Mouse (Mus musculus) stomach, embryonic 16.5 days (tissue): ENCODE measurements around the gene Cep170. TPM values are rescaled to one million over a fixed set of nuclear protein-coding genes. Genes with fewer than 3 reads are reported as not detected.

ENCODE experiments used
- ATAC-seq: fragments of 200-750 bp; cut with Nextera tagmentation; 2 replicates; pipeline ENCODE4 v1.8.0; 2017; ENCODE audit warnings: moderate number of reproducible peaks, moderate TSS enrichment; ENCODE audit not compliant: insufficient read depth, low FRiP score
- H3K27ac ChIP-seq: fragments of 300-500 bp; sonication (generic); 2 replicates; pipeline ENCODE4 v1.5.1; 2014; ENCODE audit warnings: low read length
- H3K27me3 ChIP-seq: fragments of 300-500 bp; sonication (generic); 2 replicates; pipeline ENCODE4 v1.6.1; 2014; ENCODE audit warnings: low read length, control low read depth, mixed read lengths; ENCODE audit not compliant: control insufficient read depth, insufficient read depth
- H3K36me3 ChIP-seq: fragments of 300-500 bp; sonication (generic); 2 replicates; pipeline ENCODE4 v1.6.1; 2014; ENCODE audit warnings: low read length; ENCODE audit not compliant: control insufficient read depth, insufficient read depth
- H3K4me1 ChIP-seq: fragments of 300-500 bp; sonication (generic); 2 replicates; pipeline ENCODE4 v1.6.1; 2014; ENCODE audit warnings: low read length, control low read depth, mixed read lengths; ENCODE audit not compliant: control insufficient read depth, insufficient read depth
- H3K4me2 ChIP-seq: fragments of 300-500 bp; sonication (generic); 2 replicates; pipeline ENCODE4 v1.6.1; 2014; ENCODE audit warnings: low read depth, low read length, mixed read lengths
- H3K4me3 ChIP-seq: fragments of 300-500 bp; sonication (generic); replicated peaks from 2 replicates; pipeline ENCODE4 v1.5.1; 2014; ENCODE audit warnings: mild to moderate bottlenecking, low read length
- H3K9ac ChIP-seq: fragments of 300-500 bp; sonication (generic); 2 replicates; pipeline ENCODE4 v1.6.1; 2014; ENCODE audit warnings: low read length
- H3K9me3 ChIP-seq: fragments of 300-500 bp; sonication (generic); replicated peaks from 2 replicates; pipeline ENCODE4 v1.6.1; 2016; ENCODE audit warnings: low read length, control low read depth; ENCODE audit not compliant: control insufficient read depth
- WGBS: fragments of 180-500 bp; shearing (Covaris S2); extraction: QIAGEN DNeasy Blood & Tissue Kit; methylation state at CpG from one replicate; pipeline ENCODE4 v1.1.7; 2014; 5-methylcytosine and 5-hydroxymethylcytosine counted together
- polyA plus RNA-seq: library from polyadenylated mRNA; unstranded; fragments of >200 nt; fragmentation: Nextera tagmentation; extraction: Ambion mirVana; gene quantifications from 2 replicates; pipeline ENCODE4 v1.2.1, GENCODE M21; 2015

The Cep170 gene
- polyA plus RNA-seq, 1 experiment from 2014 or later: 16.0 TPM

- H3K36me3 ChIP-seq: no peaks in the 10 kb centered on the region
- H3K27me3 ChIP-seq: no peaks in the 10 kb centered on the region
- no peak overlapping the region for H3K4me2 ChIP-seq
- H3K4me1 ChIP-seq: peaks cover 15% of the 10 kb centered on the region
- WGBS: 88% methylated on average over 4 of the region's 4 CpGs
- no peak overlapping the region for H3K27ac ChIP-seq
- no peaks in the 10 kb centered on the region for H3K9me3 ChIP-seq
- no peak overlapping the region for H3K4me3 ChIP-seq
- H3K9ac ChIP-seq: no peak overlapping the region
- no peak for ATAC-seq
These were observed 2.9 kb upstream of the Cep170 start for GRCm38 (mm10) chr1:176816728-176817127.

DNA sequence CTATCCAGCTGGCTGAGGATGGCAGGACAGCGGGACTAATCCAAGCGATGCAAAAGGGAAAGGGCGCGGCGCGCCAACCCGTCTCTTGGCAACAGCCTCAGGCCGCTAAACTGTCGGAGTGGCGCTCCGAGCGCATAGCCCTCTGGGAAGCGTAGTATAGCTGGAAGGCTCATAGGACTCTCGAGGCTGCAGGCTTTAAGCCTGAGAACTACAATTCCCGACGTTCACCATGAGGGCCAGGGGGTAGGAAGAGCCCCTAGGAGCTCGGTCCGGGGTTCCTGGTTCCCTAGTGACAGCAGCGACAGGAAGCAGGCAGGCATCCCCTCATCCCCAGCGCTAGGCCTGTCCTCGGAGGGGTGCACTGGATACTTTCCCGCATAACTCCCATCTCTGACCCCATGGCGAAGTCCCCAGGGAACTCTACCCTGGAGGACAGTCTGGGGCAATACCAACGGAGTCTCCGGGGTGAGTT, 760 bp upstream of the Cep170 start, which contains the start of gene Sdccag8:
Gene Sdccag8, plus strand, starts transcription at position 70 of the 472 bp plus-strand sequence.
- H3K27ac ChIP-seq: peak within 1 kb of the TSS; percentile 97
- under 1% methylated on average over 25 of the region's 25 CpGs for WGBS
- H3K9ac ChIP-seq: peak within 1 kb of the TSS; percentile 77
- H3K4me3 ChIP-seq: peak within 1 kb of the TSS; percentile 60
- H3K4me1 ChIP-seq: peaks cover 12% of the 10 kb centered on the region
- H3K4me2 ChIP-seq: peak within 1 kb of the TSS; percentile 66
- H3K9me3 ChIP-seq: no peaks in the 10 kb centered on the region
- peak; percentile 96 for ATAC-seq
- H3K27me3 ChIP-seq: no peaks in the 10 kb centered on the region
- H3K36me3 ChIP-seq: no peaks in the 10 kb centered on the region

GRCm38 (mm10) chr1:176813292-176814035, 403 bp downstream of the Cep170 start:
- peak overlapping the region; percentile 61 for H3K4me2 ChIP-seq
- H3K27ac ChIP-seq: peak overlapping the region; percentile 97
- no peaks in the 10 kb centered on the region for H3K36me3 ChIP-seq
- H3K4me3 ChIP-seq: peak overlapping the region; percentile 60
- no peaks in the 10 kb centered on the region for H3K27me3 ChIP-seq
- H3K4me1 ChIP-seq: peaks cover 8% of the 10 kb centered on the region
- no peaks in the 10 kb centered on the region for H3K9me3 ChIP-seq
- under 1% methylated on average over 56 of the region's 75 CpGs for WGBS
- H3K9ac ChIP-seq: peak overlapping the region; percentile 77
- ATAC-seq: peak; percentile 48

DNA sequence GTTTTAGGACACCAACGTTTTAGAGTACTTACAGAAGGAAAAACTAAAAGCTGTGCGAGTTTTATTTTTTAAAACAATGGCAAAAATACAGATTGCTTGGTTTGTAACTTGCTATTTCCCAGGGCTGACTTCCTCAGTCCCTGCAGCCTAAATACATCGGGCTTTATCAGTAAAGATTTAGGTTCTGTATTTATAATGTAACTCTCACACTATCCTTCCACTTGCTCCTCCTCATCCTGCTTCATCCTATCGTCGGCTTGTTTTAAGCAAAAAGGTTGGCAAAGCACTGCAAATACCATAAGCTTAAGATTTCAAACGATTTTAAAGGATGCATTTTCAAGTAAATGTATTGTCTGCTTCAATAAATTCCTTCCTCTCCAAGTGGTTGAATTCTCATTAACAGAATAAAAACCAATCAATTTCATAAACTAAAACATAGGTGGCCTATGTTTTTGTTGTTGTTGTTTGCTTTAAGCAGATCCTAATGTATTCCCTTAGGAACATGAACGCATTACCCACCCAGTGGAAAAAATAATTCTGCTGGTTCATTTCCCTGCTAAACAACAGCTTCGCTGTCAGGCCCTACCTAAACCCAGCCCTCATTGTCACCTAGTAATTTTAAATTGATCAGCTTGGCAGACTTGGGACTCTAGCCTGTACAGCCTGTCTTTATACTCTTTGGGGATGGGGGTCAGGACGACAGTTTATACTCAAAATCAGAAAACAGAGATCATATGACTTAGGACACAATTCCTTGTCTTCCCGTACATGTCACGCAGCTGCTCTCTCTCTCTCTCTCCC, 1.2 kb downstream of the Cep170 start:
- Histone ChIP-seq H3K36me3 (no peaks in the 10 kb centered on the region), H3K4me1 (peaks cover 4% of the 10 kb centered on the region), H3K4me3 (peak overlapping the region; percentile 60), H3K9ac (peak overlapping the region; percentile 77), H3K27ac (peak overlapping the region; percentile 97), H3K27me3 (no peaks in the 10 kb centered on the region), H3K9me3 (no peaks in the 10 kb centered on the region), H3K4me2 (peak overlapping the region; percentile 61)
- ATAC-seq: no peak
- WGBS: 13% methylated on average over 11 of the region's 11 CpGs

- H3K4me3 ChIP-seq: peak overlapping the region; percentile 60
- H3K4me1 ChIP-seq: peaks cover 4% of the 10 kb centered on the region
- peak overlapping the region; percentile 18; the same call in 1 of the 2 replicates for H3K9ac ChIP-seq
- peak overlapping the region; percentile 61 for H3K4me2 ChIP-seq
- no peak overlapping the region for H3K27ac ChIP-seq
- no peak for ATAC-seq
- 95% methylated on average over 3 of the region's 3 CpGs for WGBS
- H3K36me3 ChIP-seq: no peaks in the 10 kb centered on the region
- no peaks in the 10 kb centered on the region for H3K9me3 ChIP-seq
- H3K27me3 ChIP-seq: no peaks in the 10 kb centered on the region
These were observed 2.0 kb downstream of the Cep170 start for GRCm38 (mm10) chr1:176811892-176812291.

DNA sequence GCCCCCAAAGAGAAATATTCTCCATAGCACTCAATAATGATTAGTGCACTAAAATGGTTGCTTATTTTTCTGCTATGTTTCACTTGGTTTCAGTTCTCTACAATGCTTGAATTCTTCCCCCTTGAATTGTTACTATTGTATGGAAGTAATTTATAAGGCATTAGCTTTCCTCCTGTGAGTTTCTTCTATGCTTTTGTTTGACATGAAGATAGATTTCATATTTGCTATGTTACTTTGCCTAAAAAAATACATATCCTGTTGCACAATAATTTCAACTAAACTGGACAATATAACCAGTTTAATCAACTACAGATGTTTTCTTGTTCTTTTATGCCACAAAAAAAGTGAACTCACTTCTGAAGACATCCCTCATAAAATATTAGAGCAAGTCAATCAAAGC, 3.7 kb downstream of the Cep170 start:
- no peak for ATAC-seq
- Histone ChIP-seq H3K27ac (no peak overlapping the region), H3K36me3 (no peaks in the 10 kb centered on the region), H3K4me1 (peaks cover 3% of the 10 kb centered on the region), H3K27me3 (no peaks in the 10 kb centered on the region), H3K4me2 (no peak overlapping the region), H3K9me3 (no peaks in the 10 kb centered on the region), H3K9ac (no peak overlapping the region), H3K4me3 (no peak overlapping the region)

- ATAC-seq: peak; percentile 60; the same call in 1 of the 2 replicates
- no peak overlapping the region for H3K9ac ChIP-seq
- no peak overlapping the region for H3K4me2 ChIP-seq
These were observed 13.0 kb downstream of the Cep170 start for GRCm38 (mm10) chr1:176800728-176801365.

DNA sequence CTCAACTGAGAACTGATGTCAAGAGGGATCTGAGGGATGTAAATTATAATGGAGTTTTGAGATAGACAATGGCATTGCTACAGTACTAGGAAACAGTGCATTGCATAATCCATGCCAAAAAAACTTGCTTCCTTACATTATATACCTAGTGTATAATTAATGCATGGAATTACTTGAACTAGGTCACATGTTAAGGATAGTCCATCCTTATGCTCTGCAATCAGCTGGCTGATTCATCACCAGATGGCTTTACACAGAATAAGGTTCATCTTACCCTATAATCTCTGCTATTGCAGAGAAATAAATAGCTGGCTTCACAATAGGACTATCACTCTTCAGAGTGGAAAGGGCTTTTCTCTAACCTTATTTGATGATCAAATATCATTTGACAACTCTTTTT, 15.2 kb downstream of the Cep170 start:
- Histone ChIP-seq H3K27ac (no peak overlapping the region), H3K9me3 (no peaks in the 10 kb centered on the region), H3K27me3 (no peaks in the 10 kb centered on the region), H3K4me2 (no peak overlapping the region), H3K4me3 (no peak overlapping the region), H3K4me1 (no peaks in the 10 kb centered on the region; the same call in 1 of the 2 replicates), H3K36me3 (no peaks in the 10 kb centered on the region), H3K9ac (no peak overlapping the region)
- no peak for ATAC-seq

More at GRCm38 (mm10) chr1:176800728-176801365, 13.0 kb downstream of the Cep170 start:
- no peak overlapping the region for H3K27ac ChIP-seq
- no peaks in the 10 kb centered on the region; the same call in 1 of the 2 replicates for H3K4me1 ChIP-seq
- H3K36me3 ChIP-seq: no peaks in the 10 kb centered on the region
- 22% methylated on average over 2 of the region's 2 CpGs for WGBS
- H3K9me3 ChIP-seq: no peaks in the 10 kb centered on the region
- no peaks in the 10 kb centered on the region for H3K27me3 ChIP-seq
- H3K4me3 ChIP-seq: no peak overlapping the region
